Mouse (Mus musculus) forebrain, embryonic 16.5 days (tissue): ENCODE measurements around the gene Fez2. TPM values are rescaled to one million over a fixed set of nuclear protein-coding genes. Genes with fewer than 3 reads are reported as not detected.
A peak's percentile ranks its signal among the peaks of the same experiment; 100 is the strongest.

Experiments
- ATAC-seq: fragments of 200-750 bp; cut with Nextera tagmentation; 2 replicates; pipeline ENCODE4 v1.8.0; 2017; ENCODE audit warnings: mild to moderate bottlenecking, moderate library complexity
- H3K27ac ChIP-seq: fragments of 300-500 bp; sonication (generic); 2 replicates; pipeline ENCODE4 v1.5.1; 2014; ENCODE audit warnings: low read length, control low read depth
- H3K27me3 ChIP-seq: fragments of 300-500 bp; sonication (generic); replicated peaks from 2 replicates; pipeline ENCODE4 v1.6.1; 2014; ENCODE audit warnings: low read length; ENCODE audit not compliant: control insufficient read depth, insufficient read depth
- H3K36me3 ChIP-seq: fragments of 300-500 bp; sonication (generic); 2 replicates; pipeline ENCODE4 v1.6.1; 2014; ENCODE audit not compliant: control insufficient read depth, insufficient read depth
- H3K4me1 ChIP-seq: fragments of 300-500 bp; sonication (generic); replicated peaks from 2 replicates; pipeline ENCODE4 v1.6.1; 2014; ENCODE audit warnings: low read length; ENCODE audit not compliant: control insufficient read depth, insufficient read depth
- H3K4me2 ChIP-seq: fragments of 300-500 bp; sonication (generic); 2 replicates; pipeline ENCODE4 v1.6.1; 2014; ENCODE audit warnings: mild to moderate bottlenecking, low read length, control low read depth
- H3K4me3 ChIP-seq: fragments of 300-500 bp; sonication (generic); replicated peaks from 2 replicates; pipeline ENCODE4 v1.5.1; 2014; ENCODE audit warnings: mild to moderate bottlenecking, low read length, control low read depth
- H3K9ac ChIP-seq: fragments of 300-500 bp; sonication (generic); replicated peaks from 2 replicates; pipeline ENCODE4 v1.6.1; 2014; ENCODE audit warnings: low read depth, low read length, control low read depth
- H3K9me3 ChIP-seq: fragments of 300-500 bp; sonication (generic); 2 replicates; pipeline ENCODE4 v1.6.1; 2016; ENCODE audit warnings: low read length; ENCODE audit not compliant: control insufficient read depth
- WGBS: fragments of 180-500 bp; shearing (Covaris S2); extraction: QIAGEN DNeasy Blood & Tissue Kit; methylation state at CpG from one replicate; pipeline ENCODE4 v1.1.7; 2014; 5-methylcytosine and 5-hydroxymethylcytosine counted together
- polyA plus RNA-seq: library from polyadenylated mRNA; unstranded; fragments of >200 nt; fragmentation: Nextera tagmentation; extraction: Ambion mirVana; gene quantifications from 2 replicates; pipeline ENCODE4 v1.2.1, GENCODE M21; 2015

The Fez2 gene
- 40.2 and 46.7 TPM in 2 replicates for polyA plus RNA-seq

GRCm38 (mm10) chr17:78417381-78418281 is at the start of gene Fez2:
Fez2 (minus strand) TSS chr17:78418152.
- H3K36me3 ChIP-seq: no peaks in the 10 kb centered on the region
- H3K9ac ChIP-seq: peak within 1 kb of the TSS; percentile 76
- peak within 1 kb of the TSS; percentile 64; the same call in 1 of the 2 replicates for H3K27ac ChIP-seq
- H3K4me2 ChIP-seq: peak within 1 kb of the TSS; percentile 48
- peak; percentile 93 for ATAC-seq
- under 1% methylated on average over 59 of the region's 67 CpGs for WGBS
- H3K9me3 ChIP-seq: no peaks in the 10 kb centered on the region
- no peaks in the 10 kb centered on the region; the same call in 1 of the 2 replicates for H3K4me1 ChIP-seq
- no peaks in the 10 kb centered on the region for H3K27me3 ChIP-seq
- peak within 1 kb of the TSS; percentile 73 for H3K4me3 ChIP-seq

- H3K4me2 ChIP-seq: no peak overlapping the region
Observed at GRCm38 (mm10) chr17:78465500-78465899, 47.5 kb upstream of the Fez2 start.

GRCm38 (mm10) chr17:78465071-78465470 is 47.1 kb upstream of the Fez2 start:
- Histone ChIP-seq H3K27ac (no peak overlapping the region), H3K9ac (no peak overlapping the region), H3K36me3 (no peaks in the 10 kb centered on the region), H3K4me3 (no peak overlapping the region), H3K4me1 (no peaks in the 10 kb centered on the region), H3K27me3 (no peaks in the 10 kb centered on the region), H3K4me2 (no peak overlapping the region), H3K9me3 (no peaks in the 10 kb centered on the region)
- WGBS: 89% methylated on average over 3 of the region's 3 CpGs
- no peak for ATAC-seq

More at GRCm38 (mm10) chr17:78465500-78465899, 47.5 kb upstream of the Fez2 start:
- Histone ChIP-seq H3K9ac (no peak overlapping the region), H3K4me1 (no peaks in the 10 kb centered on the region), H3K4me3 (no peak overlapping the region), H3K27me3 (no peaks in the 10 kb centered on the region), H3K36me3 (no peaks in the 10 kb centered on the region), H3K9me3 (no peaks in the 10 kb centered on the region), H3K27ac (no peak overlapping the region)
- ATAC-seq: no peak
- 81% methylated on average over 8 of the region's 8 CpGs for WGBS

- Histone ChIP-seq H3K27ac (no peak overlapping the region), H3K27me3 (no peaks in the 10 kb centered on the region), H3K4me1 (no peaks in the 10 kb centered on the region), H3K36me3 (no peaks in the 10 kb centered on the region), H3K9ac (no peak overlapping the region), H3K4me3 (no peak overlapping the region), H3K4me2 (no peak overlapping the region), H3K9me3 (no peaks in the 10 kb centered on the region)
- ATAC-seq: no peak
- 79% methylated on average over 8 of the region's 8 CpGs for WGBS
Observed at GRCm38 (mm10) chr17:78460140-78460539, 42.2 kb upstream of the Fez2 start.

- Histone ChIP-seq H3K36me3 (no peaks in the 10 kb centered on the region), H3K9ac (no peak overlapping the region), H3K4me2 (no peak overlapping the region), H3K27me3 (0 out of 2 replicates have a peak, but pooled peaks cover 3% of the 10 kb centered on the region), H3K4me1 (peaks cover 4% of the 10 kb centered on the region; the same call in 1 of the 2 replicates), H3K9me3 (no peaks in the 10 kb centered on the region), H3K4me3 (no peak overlapping the region), H3K27ac (no peak overlapping the region)
- WGBS: 78% methylated on average over 9 of the region's 9 CpGs
- peak; percentile 53 for ATAC-seq
Observed at GRCm38 (mm10) chr17:78455556-78455955, 37.6 kb upstream of the Fez2 start.

- H3K27ac ChIP-seq: no peak overlapping the region
- H3K4me2 ChIP-seq: no peak overlapping the region
- H3K9me3 ChIP-seq: no peaks in the 10 kb centered on the region
- H3K4me1 ChIP-seq: peaks cover 4% of the 10 kb centered on the region; the same call in 1 of the 2 replicates
- no peak overlapping the region for H3K4me3 ChIP-seq
- peak; percentile 64 for ATAC-seq
- no peaks in the 10 kb centered on the region for H3K36me3 ChIP-seq
- no peak overlapping the region for H3K9ac ChIP-seq
- 0 out of 2 replicates have a peak, but pooled peaks cover 3% of the 10 kb centered on the region for H3K27me3 ChIP-seq
- 45% methylated on average over 11 of the region's 11 CpGs for WGBS
Observed at GRCm38 (mm10) chr17:78455114-78455513, 37.2 kb upstream of the Fez2 start.

GRCm38 (mm10) chr17:78454189-78454977 is 36.4 kb upstream of the Fez2 start:
- peak; percentile 74 for ATAC-seq
- Histone ChIP-seq H3K27ac (no peak overlapping the region), H3K27me3 (0 out of 2 replicates have a peak, but pooled peaks cover 3% of the 10 kb centered on the region), H3K36me3 (no peaks in the 10 kb centered on the region), H3K9ac (0 out of 2 replicates have a peak overlapping the region, but pooled peaks have one; percentile 9), H3K4me1 (peaks cover 4% of the 10 kb centered on the region; the same call in 1 of the 2 replicates), H3K4me3 (peak overlapping the region; percentile 25), H3K9me3 (no peaks in the 10 kb centered on the region), H3K4me2 (peak overlapping the region; percentile 48)
- WGBS: 47% methylated on average over 21 of the region's 21 CpGs

- no peak overlapping the region for H3K4me2 ChIP-seq
- no peak overlapping the region for H3K4me3 ChIP-seq
- no peaks in the 10 kb centered on the region for H3K9me3 ChIP-seq
- no peak overlapping the region for H3K27ac ChIP-seq
- H3K9ac ChIP-seq: no peak overlapping the region
- ATAC-seq: no peak
- H3K27me3 ChIP-seq: 0 out of 2 replicates have a peak, but pooled peaks cover 3% of the 10 kb centered on the region
- H3K36me3 ChIP-seq: no peaks in the 10 kb centered on the region
- WGBS: 89% methylated on average over 5 of the region's 5 CpGs
- peaks cover 4% of the 10 kb centered on the region; the same call in 1 of the 2 replicates for H3K4me1 ChIP-seq
Observed at GRCm38 (mm10) chr17:78453529-78453928, 35.6 kb upstream of the Fez2 start.

GRCm38 (mm10) chr17:78451886-78452285 is 33.9 kb upstream of the Fez2 start:
- Histone ChIP-seq H3K4me3 (no peak overlapping the region), H3K4me1 (peaks cover 4% of the 10 kb centered on the region; the same call in 1 of the 2 replicates), H3K4me2 (no peak overlapping the region), H3K36me3 (no peaks in the 10 kb centered on the region), H3K9ac (no peak overlapping the region), H3K27me3 (0 out of 2 replicates have a peak, but pooled peaks cover 3% of the 10 kb centered on the region), H3K9me3 (no peaks in the 10 kb centered on the region), H3K27ac (no peak overlapping the region)
- ATAC-seq: no peak
- WGBS: 80% methylated on average over 6 of the region's 6 CpGs
